Mouse (Mus musculus) embryonic facial prominence, embryonic 14.5 days (tissue): ENCODE results near the gene Luc7l. TPM values are rescaled to one million over a fixed set of nuclear protein-coding genes. Genes with fewer than 3 reads are reported as not detected.

Experiments used
- ATAC-seq: fragments of 200-750 bp; cut with Nextera tagmentation; 2 replicates; pipeline ENCODE4 v1.8.0; 2017; ENCODE audit warnings: low read depth, moderate number of reproducible peaks, moderate TSS enrichment
- DNase-seq: peaks from one replicate; pipeline ENCODE4 v3.0.0-alpha.2; 2015; ENCODE audit warnings: low spot score
- H3K27ac ChIP-seq: fragments of 300-500 bp; sonication (generic); replicated peaks from 2 replicates; pipeline ENCODE4 v1.5.1; 2014; ENCODE audit warnings: low read depth, mild to moderate bottlenecking, low read length, moderate library complexity
- H3K27me3 ChIP-seq: fragments of 300-500 bp; sonication (generic); replicated peaks from 2 replicates; pipeline ENCODE4 v1.6.1; 2014; ENCODE audit warnings: low read length; ENCODE audit not compliant: control insufficient read depth, insufficient read depth
- H3K36me3 ChIP-seq: fragments of 300-500 bp; sonication (generic); 2 replicates; pipeline ENCODE4 v1.6.1; 2014; ENCODE audit warnings: low read length, mixed read lengths; ENCODE audit not compliant: control insufficient read depth, insufficient read depth
- H3K4me1 ChIP-seq: fragments of 300-500 bp; sonication (generic); 2 replicates; pipeline ENCODE4 v1.6.1; 2014; ENCODE audit warnings: antibody characterized with exemption, low read length; ENCODE audit not compliant: control insufficient read depth, insufficient read depth
- H3K4me2 ChIP-seq: fragments of 300-500 bp; sonication (generic); 2 replicates; pipeline ENCODE4 v1.6.1; 2014; ENCODE audit warnings: low read depth, mild to moderate bottlenecking, low read length, moderate library complexity, mixed read lengths
- H3K4me3 ChIP-seq: fragments of 300-500 bp; sonication (generic); 2 replicates; pipeline ENCODE4 v1.5.1; 2014; ENCODE audit warnings: low read depth, mild to moderate bottlenecking, low read length
- H3K9ac ChIP-seq: fragments of 300-500 bp; sonication (generic); 2 replicates; pipeline ENCODE4 v1.6.1; 2014; ENCODE audit warnings: low read depth, mild to moderate bottlenecking, low read length, moderate library complexity, mixed read lengths
- H3K9me3 ChIP-seq: fragments of 300-500 bp; sonication (generic); 2 replicates; pipeline ENCODE4 v1.6.1; 2016; ENCODE audit warnings: low read length; ENCODE audit not compliant: control insufficient read depth
- WGBS: fragments of 180-500 bp; shearing (Covaris S2); extraction: QIAGEN DNeasy Blood & Tissue Kit; methylation state at CpG from one replicate; pipeline ENCODE4 v1.1.7; 2014; 5-methylcytosine and 5-hydroxymethylcytosine counted together
- polyA plus RNA-seq: library from polyadenylated mRNA; unstranded; fragments of >200 nt; fragmentation: Nextera tagmentation; extraction: Ambion mirVana; gene quantifications from 2 replicates; pipeline ENCODE4 v1.2.1, GENCODE M21; 2014

The Luc7l gene
- polyA plus RNA-seq, 1 experiment from 2014 or later: 77.8 TPM

DNA sequence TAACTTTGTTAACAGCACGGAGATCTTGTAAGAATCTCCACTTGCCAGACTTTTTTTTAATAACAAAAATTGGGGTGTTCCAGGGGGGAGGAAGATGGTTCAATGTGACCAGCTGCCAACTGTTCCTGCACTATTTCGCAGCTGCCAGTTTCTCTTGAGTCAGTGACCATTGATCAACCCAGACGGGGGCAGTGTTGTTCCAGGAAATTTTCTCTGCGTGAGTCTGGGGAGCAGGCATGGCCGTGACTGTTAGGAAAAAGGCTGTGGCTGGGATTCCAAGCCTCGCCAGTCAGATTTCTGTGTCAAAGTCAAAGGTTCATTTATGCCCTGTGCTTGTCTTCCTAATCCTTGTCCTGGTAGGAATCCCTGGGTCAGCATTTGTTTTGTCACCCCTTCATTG, 61.6 kb downstream of the Luc7l start:
- no peaks in the 10 kb centered on the region for H3K36me3 ChIP-seq
- no peak overlapping the region for H3K4me2 ChIP-seq
- no peak overlapping the region for H3K4me3 ChIP-seq
- H3K9ac ChIP-seq: no peak overlapping the region
- no peaks in the 10 kb centered on the region; the same call in 1 of the 2 replicates for H3K27me3 ChIP-seq
- ATAC-seq (peak; percentile 72; the same call in 1 of the 2 replicates), DNase-seq (peak; percentile 88)
- no peaks in the 10 kb centered on the region for H3K9me3 ChIP-seq
- WGBS: 5% methylated on average over 6 of the region's 6 CpGs
- no peaks in the 10 kb centered on the region for H3K4me1 ChIP-seq
- H3K27ac ChIP-seq: no peak overlapping the region

DNA sequence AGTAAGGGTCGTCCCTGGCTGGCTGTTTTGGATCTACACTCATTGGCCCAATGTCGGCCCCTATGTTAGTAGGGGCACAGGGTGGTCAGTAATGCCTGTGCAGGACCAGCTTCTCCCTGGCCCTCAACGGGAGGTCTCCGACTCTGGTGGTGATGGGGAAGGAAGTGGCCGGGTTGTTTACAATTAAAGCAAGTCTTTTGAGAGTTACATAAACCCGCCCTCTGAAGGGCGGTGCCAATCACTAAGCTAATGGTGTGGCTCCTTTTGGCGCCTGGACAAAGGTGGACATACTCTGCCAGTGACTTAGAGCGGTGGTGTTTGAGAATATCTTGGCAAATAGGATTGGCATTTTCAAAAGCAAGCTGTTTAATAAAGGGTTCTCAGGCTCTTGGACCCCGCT, 62.8 kb downstream of the Luc7l start:
- ATAC-seq: no peak
- Histone ChIP-seq H3K4me2 (no peak overlapping the region), H3K27ac (no peak overlapping the region), H3K4me1 (no peaks in the 10 kb centered on the region), H3K9me3 (no peaks in the 10 kb centered on the region), H3K36me3 (no peaks in the 10 kb centered on the region), H3K9ac (no peak overlapping the region), H3K4me3 (no peak overlapping the region), H3K27me3 (no peaks in the 10 kb centered on the region; the same call in 1 of the 2 replicates)
- DNase-seq: no peak
- WGBS: 33% methylated on average over 10 of the region's 10 CpGs

DNA sequence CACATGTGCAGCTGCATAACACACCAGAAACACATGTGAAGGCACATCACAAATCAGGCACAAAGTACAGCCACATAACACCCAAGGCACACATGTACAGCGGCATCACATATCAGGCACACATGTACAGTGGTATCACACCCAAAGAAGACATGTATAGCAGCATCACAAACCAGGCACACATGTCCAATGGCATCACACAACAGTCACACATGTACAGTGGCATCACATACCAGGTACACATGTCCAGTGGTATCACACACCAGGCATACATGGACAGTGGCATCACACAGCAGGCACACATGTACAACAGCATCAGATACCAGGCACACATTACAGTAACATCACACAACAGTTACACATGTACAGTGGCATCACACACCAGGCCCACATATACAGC, 65.7 kb downstream of the Luc7l start:
- DNase-seq: no peak
- no peak for ATAC-seq
- H3K4me2 ChIP-seq: no peak overlapping the region
- H3K36me3 ChIP-seq: no peaks in the 10 kb centered on the region
- no peak overlapping the region for H3K27ac ChIP-seq
- no peak overlapping the region for H3K9ac ChIP-seq
- no peaks in the 10 kb centered on the region for H3K4me1 ChIP-seq
- 100% methylated on average over 1 of the region's 1 CpGs for WGBS
- no peaks in the 10 kb centered on the region; the same call in 1 of the 2 replicates for H3K27me3 ChIP-seq
- no peak overlapping the region for H3K4me3 ChIP-seq
- no peaks in the 10 kb centered on the region for H3K9me3 ChIP-seq

Other genes with a start within 250 kb of the Luc7l start
- gene Rab11fip3, start 183.3 kb upstream of the Luc7l start, polyA plus RNA-seq: 15.8 and 17.7 TPM in 2 replicates
- 15.7 and 18.5 TPM in 2 replicates for gene Decr2, start 162.6 kb upstream of the Luc7l start, polyA plus RNA-seq
- gene Nme4, start 157.3 kb upstream of the Luc7l start, polyA plus RNA-seq: 77.2 and 92.4 TPM in 2 replicates
- gene Tmem8, start 139.6 kb upstream of the Luc7l start, polyA plus RNA-seq: 2.1 and 3.0 TPM in 2 replicates
- 177 and 183 TPM in 2 replicates for gene Mrpl28, start 129.4 kb upstream of the Luc7l start, polyA plus RNA-seq
- gene Axin1, start 114.2 kb upstream of the Luc7l start, polyA plus RNA-seq: 10.7 and 12.9 TPM in 2 replicates
- gene Pdia2, start 53.8 kb upstream of the Luc7l start, polyA plus RNA-seq: 0.43 and 0.85 TPM in 2 replicates
- gene Rgs11, start 49.9 kb upstream of the Luc7l start, polyA plus RNA-seq: 8.5 and 13.2 TPM in 2 replicates
- gene Arhgdig, start 45.1 kb upstream of the Luc7l start, polyA plus RNA-seq: 34.0 and 39.2 TPM in 2 replicates
- 39.4 and 42.3 TPM in 2 replicates for gene Fam234a, start 8.7 kb upstream of the Luc7l start, polyA plus RNA-seq
- gene Neurl1b, start 161.9 kb downstream of the Luc7l start, polyA plus RNA-seq: 0.85 and 1.0 TPM in 2 replicates